Mouse (Mus musculus) liver, embryonic 13.5 days (tissue): ENCODE measurements around the gene Fbxl13. TPM values are rescaled to one million over a fixed set of nuclear protein-coding genes. Genes with fewer than 3 reads are reported as not detected.

Source experiments
- ATAC-seq: fragments of 200-750 bp; cut with Nextera tagmentation; 2 replicates; pipeline ENCODE4 v1.8.0; 2017; ENCODE audit warnings: low read depth, mild to moderate bottlenecking, moderate number of reproducible peaks, moderate library complexity
- DNase-seq: peaks from one replicate; pipeline ENCODE4 v3.0.0; 2022
- H3K27ac ChIP-seq: fragments of 300-500 bp; sonication (generic); 2 replicates; pipeline ENCODE4 v1.5.1; 2015; ENCODE audit warnings: moderate library complexity, mild to moderate bottlenecking, inconsistent platforms
- H3K27me3 ChIP-seq: fragments of 300-500 bp; sonication (generic); 2 replicates; pipeline ENCODE4 v1.6.1; 2015; ENCODE audit warnings: mild to moderate bottlenecking, inconsistent platforms
- H3K36me3 ChIP-seq: fragments of 300-500 bp; sonication (generic); 2 replicates; pipeline ENCODE4 v1.6.1; 2015; ENCODE audit warnings: mild to moderate bottlenecking, inconsistent platforms
- H3K4me1 ChIP-seq: fragments of 300-500 bp; sonication (generic); replicated peaks from 2 replicates; pipeline ENCODE4 v1.6.1; 2015; ENCODE audit warnings: inconsistent platforms
- H3K4me2 ChIP-seq: fragments of 300-500 bp; sonication (generic); 2 replicates; pipeline ENCODE4 v1.6.1; 2015; ENCODE audit warnings: inconsistent platforms, mild to moderate bottlenecking, moderate library complexity
- H3K4me3 ChIP-seq: fragments of 300-500 bp; sonication (generic); replicated peaks from 2 replicates; pipeline ENCODE4 v1.5.1; 2015; ENCODE audit warnings: mild to moderate bottlenecking, inconsistent platforms
- H3K9ac ChIP-seq: fragments of 300-500 bp; sonication (generic); 2 replicates; pipeline ENCODE4 v1.6.1; 2015; ENCODE audit warnings: mild to moderate bottlenecking, inconsistent platforms
- H3K9me3 ChIP-seq: fragments of 300-500 bp; sonication (generic); replicated peaks from 2 replicates; pipeline ENCODE4 v1.6.1; 2016; ENCODE audit warnings: inconsistent platforms
- WGBS: fragments of 180-500 bp; shearing (Covaris S2); methylation state at CpG from one replicate; pipeline ENCODE4 v1.1.7; 2015; ENCODE audit not compliant: insufficient replicate concordance; 5-methylcytosine and 5-hydroxymethylcytosine counted together
- polyA plus RNA-seq: library from polyadenylated mRNA; unstranded; fragments of >200 nt; fragmentation: Nextera tagmentation; extraction: Ambion mirVana; gene quantifications from 2 replicates; pipeline ENCODE4 v1.2.1, GENCODE M21; 2015

Gene Fbxl13
- polyA plus RNA-seq, 1 experiment from 2014 or later, result 0.13 TPM

DNA sequence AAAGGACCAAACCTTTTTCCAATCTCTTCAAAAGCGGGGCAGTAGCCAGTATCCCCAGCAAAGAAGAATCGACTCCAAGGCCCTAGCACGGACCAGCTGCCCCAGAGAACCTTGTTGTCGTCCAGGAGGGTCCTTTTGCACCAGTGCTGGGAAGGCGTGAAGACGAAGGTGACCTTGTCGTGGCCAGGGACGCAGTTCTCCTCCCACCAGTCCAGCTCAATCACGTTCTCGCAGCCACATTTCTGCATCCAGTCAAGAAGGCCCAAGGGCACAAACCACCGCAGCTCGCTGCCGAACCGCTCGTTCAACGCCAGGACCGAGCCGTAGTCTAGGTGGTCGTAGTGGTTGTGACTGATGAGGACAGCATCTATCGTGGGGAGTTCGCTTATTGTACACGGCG is 30.1 kb upstream of the Fbxl13 start:
- Histone ChIP-seq H3K27me3 (no peaks in the 10 kb centered on the region), H3K36me3 (peaks cover 12% of the 10 kb centered on the region), H3K4me2 (no peak overlapping the region), H3K9me3 (no peaks in the 10 kb centered on the region), H3K27ac (no peak overlapping the region), H3K4me3 (no peak overlapping the region), H3K9ac (no peak overlapping the region), H3K4me1 (peaks cover 17% of the 10 kb centered on the region)
- 88% methylated on average over 23 of the region's 23 CpGs for WGBS
- no peak for DNase-seq
- ATAC-seq, result no peak

DNA sequence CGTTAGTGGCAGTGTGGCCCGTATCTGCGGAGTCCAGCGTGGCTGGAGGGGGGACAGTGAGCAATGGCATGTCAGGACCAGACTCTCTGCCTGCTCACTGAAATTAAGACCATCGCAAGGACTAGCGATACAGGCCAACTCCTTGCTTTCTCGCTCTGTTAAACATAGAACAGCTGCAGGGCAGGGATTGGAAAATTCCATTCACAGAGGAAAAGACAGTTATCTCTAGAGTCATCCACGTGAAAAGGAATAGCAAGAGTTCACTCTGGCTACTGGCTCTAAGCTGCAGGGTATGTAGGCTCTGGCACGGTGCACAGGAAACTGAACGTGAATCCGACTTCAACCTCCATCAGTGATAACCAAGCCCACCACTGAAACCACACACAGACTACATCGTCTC is 29.6 kb upstream of the Fbxl13 start:
- Histone ChIP-seq H3K4me2 (no peak overlapping the region), H3K9me3 (no peaks in the 10 kb centered on the region), H3K9ac (no peak overlapping the region), H3K4me3 (no peak overlapping the region), H3K36me3 (peaks cover 12% of the 10 kb centered on the region), H3K4me1 (peaks cover 17% of the 10 kb centered on the region), H3K27me3 (no peaks in the 10 kb centered on the region), H3K27ac (no peak overlapping the region)
- ATAC-seq (no peak), DNase-seq (no peak)
- WGBS, result 80% methylated on average over 12 of the region's 12 CpGs

DNA sequence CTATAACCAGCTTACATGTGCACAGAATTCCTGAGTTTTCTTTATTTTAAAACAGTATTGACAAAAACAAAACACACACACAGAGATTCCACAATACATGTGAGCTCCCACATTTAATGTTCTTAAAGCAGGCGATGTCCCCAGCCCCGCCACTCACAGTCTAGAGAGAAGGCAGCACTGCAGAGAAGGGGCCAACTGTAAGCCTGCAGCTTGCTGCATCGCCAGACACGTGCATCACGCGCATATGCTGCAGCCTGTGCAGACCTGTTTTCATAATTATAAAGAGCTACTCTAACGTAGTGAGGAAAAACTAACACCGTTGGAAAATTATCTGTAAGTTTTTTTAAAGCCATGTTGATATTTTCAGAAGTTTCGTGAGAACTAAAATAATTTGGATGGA is 28.3 kb upstream of the Fbxl13 start:
- peaks cover 12% of the 10 kb centered on the region for H3K36me3 ChIP-seq
- H3K4me2 ChIP-seq, result peak overlapping the region; percentile 62
- H3K9ac ChIP-seq, result peak overlapping the region; percentile 53; the same call in 1 of the 2 replicates
- H3K4me3 ChIP-seq, result no peak overlapping the region
- peak overlapping the region; percentile 72 for H3K27ac ChIP-seq
- H3K4me1 ChIP-seq, result peaks cover 17% of the 10 kb centered on the region
- H3K9me3 ChIP-seq, result no peaks in the 10 kb centered on the region
- DNase-seq (no peak), ATAC-seq (no peak)
- no peaks in the 10 kb centered on the region for H3K27me3 ChIP-seq
- WGBS, result 81% methylated on average over 9 of the region's 9 CpGs

DNA sequence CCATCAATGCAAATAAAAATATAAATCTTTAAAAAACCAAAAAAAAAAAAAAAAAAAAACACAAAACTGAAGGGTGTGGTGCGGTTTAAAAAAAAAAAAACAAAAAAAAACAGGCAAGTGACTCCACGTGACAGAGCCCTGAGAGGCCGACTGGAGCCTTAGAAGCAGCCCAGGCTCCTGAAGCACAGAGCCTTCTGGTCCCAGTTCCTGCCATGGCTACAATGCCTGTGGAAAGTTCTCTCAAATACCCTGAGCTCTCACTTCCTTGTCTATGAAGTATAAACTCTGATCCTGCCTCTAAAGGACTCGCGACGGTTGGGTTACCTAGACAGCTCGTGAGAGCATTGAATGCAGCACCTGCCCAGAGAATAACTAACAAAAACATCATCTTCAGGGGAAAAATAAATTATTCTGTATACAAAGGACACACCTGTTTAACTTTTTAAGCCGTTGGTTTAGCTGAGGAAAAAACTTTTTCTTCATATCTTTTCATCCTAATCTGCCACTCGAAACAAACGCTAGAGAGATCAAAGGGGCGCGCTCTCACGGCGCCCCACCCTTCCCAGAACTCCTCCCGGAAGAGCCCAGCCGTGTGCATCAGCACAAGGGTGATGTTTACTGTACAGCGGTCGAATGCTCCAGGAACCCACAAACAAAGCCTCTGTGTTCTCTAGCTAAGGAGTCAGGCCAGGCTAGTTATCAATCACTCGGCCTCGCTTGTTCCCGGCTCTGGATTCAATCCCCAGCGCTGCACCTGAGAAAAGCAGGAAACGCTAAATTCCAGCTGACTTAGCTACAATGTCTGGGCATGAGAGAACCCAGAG is 27.6 kb upstream of the Fbxl13 start:
- H3K4me2 ChIP-seq, result peak overlapping the region; percentile 62
- H3K36me3 ChIP-seq, result peaks cover 11% of the 10 kb centered on the region
- ATAC-seq, result peak; percentile 97
- H3K4me3 ChIP-seq, result peak overlapping the region; percentile 37
- peak overlapping the region; percentile 72 for H3K27ac ChIP-seq
- peak; percentile 48 for DNase-seq
- H3K9ac ChIP-seq, result peak overlapping the region; percentile 60
- WGBS, result 32% methylated on average over 23 of the region's 23 CpGs
- no peaks in the 10 kb centered on the region for H3K27me3 ChIP-seq
- no peaks in the 10 kb centered on the region for H3K9me3 ChIP-seq
- H3K4me1 ChIP-seq, result peaks cover 17% of the 10 kb centered on the region

DNA sequence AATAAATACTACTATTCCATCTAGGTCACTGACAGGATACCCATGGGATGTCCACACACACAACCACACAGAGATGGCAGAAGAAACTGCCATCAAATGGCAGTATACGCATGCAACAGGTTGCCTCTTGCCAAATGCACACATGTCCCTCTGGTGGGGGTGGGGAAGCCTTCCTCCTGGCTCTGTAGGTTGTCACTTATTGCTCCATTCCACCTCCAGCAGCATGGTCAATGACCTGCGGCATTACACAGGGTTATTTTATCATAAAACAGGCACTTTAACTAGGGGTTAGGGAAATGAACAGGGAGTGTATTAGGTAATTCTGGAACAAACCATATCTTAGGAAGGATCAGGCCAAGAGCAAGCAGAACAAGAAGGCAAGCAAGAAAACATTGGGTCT is 23.9 kb upstream of the Fbxl13 start:
- no peaks in the 10 kb centered on the region for H3K9me3 ChIP-seq
- no peak overlapping the region for H3K9ac ChIP-seq
- ATAC-seq (no peak), DNase-seq (no peak)
- no peak overlapping the region for H3K4me3 ChIP-seq
- H3K4me2 ChIP-seq, result no peak overlapping the region
- H3K36me3 ChIP-seq, result no peaks in the 10 kb centered on the region
- H3K27me3 ChIP-seq, result no peaks in the 10 kb centered on the region
- H3K4me1 ChIP-seq, result peaks cover 20% of the 10 kb centered on the region
- no peak overlapping the region for H3K27ac ChIP-seq
- WGBS, result 72% methylated on average over 2 of the region's 2 CpGs

DNA sequence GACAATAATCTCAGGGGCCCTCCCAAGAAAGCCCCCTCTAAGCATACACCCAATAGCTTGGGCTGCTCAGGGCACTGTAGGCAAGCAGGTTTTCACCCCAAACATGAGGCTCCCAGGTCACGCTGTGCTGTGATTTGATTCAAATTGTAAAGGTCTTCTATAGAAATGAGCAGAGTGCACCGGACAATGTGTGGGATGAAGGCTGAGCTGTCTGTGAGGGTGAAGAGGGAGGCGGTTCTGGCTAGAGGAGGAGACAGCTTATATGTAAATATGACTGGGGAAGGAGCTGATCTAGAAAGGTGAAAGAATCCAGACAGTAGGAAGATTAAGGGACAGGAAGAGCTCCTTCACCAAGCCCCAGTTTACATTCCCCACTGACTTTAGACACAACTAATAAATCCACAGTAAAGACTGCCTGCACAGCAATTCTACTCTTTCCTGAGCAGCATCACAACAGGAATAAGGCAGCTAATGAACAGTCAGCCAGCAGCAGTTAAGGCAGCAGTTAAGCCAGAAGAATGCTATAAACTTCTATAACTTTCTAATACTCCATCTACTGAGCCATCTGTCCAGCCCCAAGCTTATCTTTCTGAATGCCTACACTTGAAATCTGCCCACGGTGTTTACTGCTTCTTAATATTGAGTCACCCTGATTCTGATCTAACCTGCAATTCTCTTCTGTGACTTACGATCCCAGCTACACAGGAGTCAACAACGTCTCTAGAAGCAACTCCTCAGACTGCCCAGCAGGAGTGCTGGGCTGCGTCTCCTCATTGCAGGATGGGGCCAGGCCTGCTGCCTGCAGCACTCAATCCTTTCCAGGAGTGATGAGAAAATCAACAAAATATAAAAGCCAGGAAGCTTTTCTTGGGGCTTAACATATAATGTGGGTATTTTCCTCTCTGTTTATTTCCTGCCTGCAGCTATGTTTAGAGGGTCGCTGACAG is 22.0 kb upstream of the Fbxl13 start:
- Histone ChIP-seq H3K36me3 (peaks cover 6% of the 10 kb centered on the region; the same call in 1 of the 2 replicates), H3K4me3 (no peak overlapping the region), H3K4me1 (peaks cover 6% of the 10 kb centered on the region), H3K27ac (no peak overlapping the region), H3K4me2 (no peak overlapping the region), H3K9me3 (no peaks in the 10 kb centered on the region), H3K9ac (no peak overlapping the region), H3K27me3 (no peaks in the 10 kb centered on the region)
- 64% methylated on average over 8 of the region's 8 CpGs for WGBS
- DNase-seq (no peak), ATAC-seq (no peak)

DNA sequence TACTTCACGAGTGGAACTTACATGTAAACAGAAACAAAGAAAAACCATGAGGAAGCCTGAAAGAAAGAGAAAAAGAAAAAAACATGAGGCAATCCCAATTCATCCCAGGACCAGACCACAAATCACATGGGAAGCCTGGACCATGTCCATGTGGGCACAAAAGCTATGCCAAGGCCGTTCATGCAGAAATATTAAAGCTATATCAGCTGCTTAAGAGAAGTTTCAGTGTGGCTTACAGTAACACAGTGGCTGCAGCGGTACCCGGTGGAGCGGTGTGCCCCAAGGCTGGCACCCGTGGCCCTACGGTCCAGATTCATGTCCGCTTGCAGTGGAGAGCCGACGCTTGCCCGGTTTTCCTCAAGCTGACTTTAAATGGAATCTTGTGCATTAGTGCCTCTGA is 17.6 kb upstream of the Fbxl13 start:
- Histone ChIP-seq H3K4me3 (no peak overlapping the region), H3K9ac (no peak overlapping the region), H3K27ac (no peak overlapping the region), H3K36me3 (peaks cover 25% of the 10 kb centered on the region), H3K4me1 (0 out of 2 replicates have a peak, but pooled peaks cover 4% of the 10 kb centered on the region), H3K4me2 (no peak overlapping the region), H3K9me3 (no peaks in the 10 kb centered on the region), H3K27me3 (no peaks in the 10 kb centered on the region)
- WGBS, result 86% methylated on average over 11 of the region's 11 CpGs
- no peak for ATAC-seq
- DNase-seq, result no peak

DNA sequence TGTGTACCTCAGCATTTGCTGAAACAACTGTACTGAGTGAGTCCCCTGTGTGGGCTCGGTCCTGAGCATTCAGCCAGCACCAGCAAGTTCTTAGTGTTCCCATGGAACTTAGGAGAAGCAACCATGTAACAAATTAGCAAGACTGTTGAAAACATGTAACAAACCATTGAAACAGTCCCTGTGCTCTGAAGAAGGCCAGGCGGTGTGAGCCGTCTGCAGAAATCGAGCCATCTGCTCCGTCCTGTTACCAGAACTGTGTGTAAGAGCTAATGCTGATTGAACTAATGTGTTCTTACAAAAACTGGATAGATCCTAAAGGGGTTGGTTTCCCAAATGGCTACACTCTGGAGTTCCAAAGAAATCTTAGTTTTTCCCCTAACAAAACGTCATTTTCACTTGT is 15.4 kb upstream of the Fbxl13 start:
- Histone ChIP-seq H3K9ac (no peak overlapping the region), H3K4me1 (no peaks in the 10 kb centered on the region), H3K27me3 (no peaks in the 10 kb centered on the region), H3K4me2 (no peak overlapping the region), H3K9me3 (no peaks in the 10 kb centered on the region), H3K4me3 (no peak overlapping the region), H3K36me3 (peaks cover 32% of the 10 kb centered on the region), H3K27ac (no peak overlapping the region)
- DNase-seq, result no peak
- 85% methylated on average over 6 of the region's 6 CpGs for WGBS
- ATAC-seq, result no peak

DNA sequence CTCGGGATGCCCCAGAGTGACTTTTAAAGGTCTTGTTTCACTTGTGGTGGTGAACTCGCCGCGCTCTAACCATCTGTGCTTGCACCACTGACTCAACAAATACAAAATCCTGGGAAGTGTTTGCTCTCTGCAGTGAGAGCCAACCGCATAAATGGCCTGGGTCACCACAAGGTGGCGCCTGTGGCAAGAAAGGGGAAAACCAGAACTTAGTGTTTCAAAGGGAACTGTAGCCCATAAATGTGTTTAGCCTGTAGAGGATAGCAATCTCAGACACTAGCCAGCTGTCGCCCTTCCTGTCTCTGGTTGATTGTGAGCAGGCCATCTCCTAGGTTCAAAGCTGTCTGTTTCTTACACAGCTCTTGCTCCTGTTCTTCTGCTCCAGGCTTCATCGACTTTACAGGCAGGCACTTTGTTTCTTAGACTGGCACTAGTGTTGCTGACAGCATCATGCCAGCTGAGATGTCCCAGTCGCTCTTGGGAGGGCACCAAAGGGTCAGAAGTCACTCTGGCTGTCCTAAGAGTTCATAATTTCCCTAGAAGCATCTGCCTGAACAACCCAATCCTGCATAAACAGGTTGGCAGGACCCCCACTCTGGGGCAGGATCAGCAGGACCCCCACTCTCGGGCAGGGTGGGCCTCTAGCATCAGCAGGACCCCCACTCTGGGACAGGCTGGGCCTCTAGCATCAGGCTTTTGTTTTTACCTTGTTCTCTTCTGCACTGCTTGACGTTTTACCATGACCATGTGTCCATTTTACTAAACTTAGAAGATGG is 13.4 kb upstream of the Fbxl13 start:
- Histone ChIP-seq H3K4me2 (no peak overlapping the region), H3K4me1 (no peaks in the 10 kb centered on the region), H3K27ac (no peak overlapping the region), H3K9ac (no peak overlapping the region), H3K36me3 (peaks cover 37% of the 10 kb centered on the region), H3K9me3 (no peaks in the 10 kb centered on the region), H3K27me3 (no peaks in the 10 kb centered on the region), H3K4me3 (no peak overlapping the region)
- DNase-seq (peak; percentile 49), ATAC-seq (peak; percentile 61)
- 44% methylated on average over 11 of the region's 11 CpGs for WGBS

DNA sequence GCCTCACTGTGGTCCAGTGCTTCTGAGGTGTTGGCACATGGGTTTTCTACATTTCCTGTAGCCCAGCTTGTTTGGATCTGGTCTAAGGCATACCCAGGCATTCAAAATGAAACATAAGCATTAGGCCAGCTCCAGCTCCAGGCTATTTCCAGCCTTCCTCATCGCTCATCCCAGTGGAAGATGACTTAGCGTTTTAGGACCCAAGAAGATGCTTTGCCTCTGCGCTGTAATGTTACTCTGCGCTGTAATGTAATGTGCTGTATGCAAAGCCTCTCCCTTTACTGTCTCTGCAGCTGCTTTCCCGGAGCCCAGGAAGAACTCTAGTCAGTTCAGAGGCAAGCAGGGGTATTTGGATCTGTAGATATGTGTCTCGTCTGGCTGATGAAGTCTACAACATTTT is 12.6 kb upstream of the Fbxl13 start:
- Histone ChIP-seq H3K9me3 (no peaks in the 10 kb centered on the region), H3K9ac (no peak overlapping the region), H3K4me2 (no peak overlapping the region), H3K36me3 (peaks cover 42% of the 10 kb centered on the region), H3K4me3 (no peak overlapping the region), H3K27me3 (no peaks in the 10 kb centered on the region), H3K4me1 (no peaks in the 10 kb centered on the region), H3K27ac (no peak overlapping the region)
- ATAC-seq, result no peak
- DNase-seq, result no peak
- 82% methylated on average over 6 of the region's 6 CpGs for WGBS

DNA sequence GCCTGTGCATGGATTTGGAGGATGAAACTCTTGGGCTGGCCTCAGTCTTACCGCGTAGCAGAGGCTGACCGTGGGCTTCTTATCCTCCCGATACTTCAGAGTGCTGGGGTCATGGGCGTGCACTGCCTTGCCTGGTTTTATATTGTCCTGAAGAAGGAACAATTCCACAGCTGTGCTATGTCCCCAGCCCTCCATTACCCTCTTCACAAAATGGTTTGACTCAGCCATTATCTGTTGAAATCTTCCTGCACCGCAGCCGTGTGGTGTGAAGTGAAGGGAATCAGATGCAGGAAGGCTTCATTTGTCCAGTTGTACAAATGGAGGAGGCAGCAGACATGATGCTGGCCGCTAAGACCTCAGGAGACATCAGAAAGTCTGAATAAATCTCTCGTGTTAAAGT is 11.5 kb upstream of the Fbxl13 start:
- no peak for DNase-seq
- no peak overlapping the region for H3K4me2 ChIP-seq
- no peak for ATAC-seq
- no peak overlapping the region for H3K4me3 ChIP-seq
- H3K9ac ChIP-seq, result no peak overlapping the region
- H3K9me3 ChIP-seq, result no peaks in the 10 kb centered on the region
- peaks cover 44% of the 10 kb centered on the region for H3K36me3 ChIP-seq
- no peaks in the 10 kb centered on the region for H3K4me1 ChIP-seq
- H3K27ac ChIP-seq, result no peak overlapping the region
- no peaks in the 10 kb centered on the region for H3K27me3 ChIP-seq
- WGBS, result 83% methylated on average over 9 of the region's 9 CpGs
